Mouse (Mus musculus) skeletal muscle tissue, adult 2 months (tissue): Measurements from ENCODE around the gene Chmp4b.
A peak's percentile ranks its signal among the peaks of the same experiment; 100 is the strongest.

Experiments used
- DNase-seq: peaks from one replicate; pipeline ENCODE4 v3.0.0-alpha.2; 2012; ENCODE audit warnings: low read depth, low spot score

Chmp4b gene

GRCm38 (mm10) chr2:154651363-154651762 lies at the start of gene Chmp4b:
Chmp4b (plus strand) TSS chr2:154651705.
- no peak for DNase-seq

- no peak for DNase-seq
These were observed 48.4 kb upstream of the Chmp4b start for GRCm38 (mm10) chr2:154603007-154603637.

- DNase-seq = peak; percentile 99
These were observed 47.8 kb upstream of the Chmp4b start, which contains the start of gene Pxmp4 for GRCm38 (mm10) chr2:154603638-154604153. Pxmp4 (minus strand) TSS chr2:154603708.

- no peak for DNase-seq
These were observed 47.3 kb upstream of the Chmp4b start for GRCm38 (mm10) chr2:154604156-154604555.

- no peak for DNase-seq
These were observed 44.5 kb upstream of the Chmp4b start for GRCm38 (mm10) chr2:154606965-154607364.

GRCm38 (mm10) chr2:154609050-154609767 lies 42.3 kb upstream of the Chmp4b start:
- DNase-seq = no peak

GRCm38 (mm10) chr2:154613118-154614115 lies 38.1 kb upstream of the Chmp4b start, which contains the start of the genes Zfp341 and 4930519P11Rik:
Zfp341 (plus strand) TSS chr2:154613297.
4930519P11Rik (minus strand) TSS chr2:154613437.
- peak; percentile 92 for DNase-seq

- DNase-seq = peak; percentile 15
These were observed 36.5 kb upstream of the Chmp4b start for GRCm38 (mm10) chr2:154614841-154615576.

GRCm38 (mm10) chr2:154615674-154616073 lies 35.8 kb upstream of the Chmp4b start:
- DNase-seq = no peak

- DNase-seq = no peak
These were observed 34.4 kb upstream of the Chmp4b start for GRCm38 (mm10) chr2:154617061-154617460.

- DNase-seq = no peak
These were observed 29.8 kb upstream of the Chmp4b start for GRCm38 (mm10) chr2:154621684-154622083.

GRCm38 (mm10) chr2:154624137-154624536 lies 27.4 kb upstream of the Chmp4b start:
- no peak for DNase-seq

GRCm38 (mm10) chr2:154630531-154630930 lies 21.0 kb upstream of the Chmp4b start:
- no peak for DNase-seq

GRCm38 (mm10) chr2:154632203-154632780 lies 19.2 kb upstream of the Chmp4b start:
- no peak for DNase-seq

GRCm38 (mm10) chr2:154633039-154633742 lies 18.3 kb upstream of the Chmp4b start:
- no peak for DNase-seq

- DNase-seq = no peak
These were observed 17.4 kb upstream of the Chmp4b start for GRCm38 (mm10) chr2:154633876-154634644.

- DNase-seq = no peak
These were observed 15.7 kb upstream of the Chmp4b start for GRCm38 (mm10) chr2:154635826-154636225.

- DNase-seq = no peak
These were observed 13.0 kb upstream of the Chmp4b start for GRCm38 (mm10) chr2:154638521-154638920.

GRCm38 (mm10) chr2:154639115-154639514 lies 12.4 kb upstream of the Chmp4b start:
- no peak for DNase-seq
